Mouse (Mus musculus): ENCODE results near the gene Immp2l.

Gene Immp2l

GRCm38 (mm10) chr12:41047085-41047766 is 23.3 kb downstream of the Immp2l start:
- DNase-seq (ENCODE audit: low read depth, low spot score): no peak

GRCm38 (mm10) chr12:41050945-41051344 is 27.1 kb downstream of the Immp2l start:
- DNase-seq (ENCODE audit: low read depth, low spot score): no peak

GRCm38 (mm10) chr12:41052897-41053296 is 29.0 kb downstream of the Immp2l start:
- no peak for DNase-seq (ENCODE audit: low read depth, low spot score)

GRCm38 (mm10) chr12:41054006-41054791 is 30.3 kb downstream of the Immp2l start:
- DNase-seq (ENCODE audit: low read depth, low spot score): no peak

- DNase-seq (ENCODE audit: low read depth, low spot score): no peak
These were observed 32.1 kb downstream of the Immp2l start for GRCm38 (mm10) chr12:41055941-41056340.

GRCm38 (mm10) chr12:41063281-41063680 is 39.4 kb downstream of the Immp2l start:
- no peak for DNase-seq (ENCODE audit: low read depth, low spot score)

GRCm38 (mm10) chr12:41081843-41082242 is 58.0 kb downstream of the Immp2l start:
- no peak for DNase-seq (ENCODE audit: low read depth, low spot score)

- no peak for DNase-seq (ENCODE audit: low read depth, low spot score)
These were observed 60.6 kb downstream of the Immp2l start for GRCm38 (mm10) chr12:41084370-41085089.

GRCm38 (mm10) chr12:41089931-41090366 is 66.1 kb downstream of the Immp2l start:
- no peak for DNase-seq (ENCODE audit: low read depth, low spot score)

- DNase-seq (ENCODE audit: low read depth, low spot score): no peak
These were observed 66.9 kb downstream of the Immp2l start for GRCm38 (mm10) chr12:41090771-41091170.

- DNase-seq (ENCODE audit: low read depth, low spot score): no peak
These were observed 67.4 kb downstream of the Immp2l start for GRCm38 (mm10) chr12:41091316-41091715.

GRCm38 (mm10) chr12:41096045-41096444 is 72.2 kb downstream of the Immp2l start:
- DNase-seq (ENCODE audit: low read depth, low spot score): no peak

- DNase-seq (ENCODE audit: low read depth, low spot score): peak; percentile 38
These were observed 73.5 kb downstream of the Immp2l start for GRCm38 (mm10) chr12:41097406-41097805.

GRCm38 (mm10) chr12:41109011-41109410 is 85.1 kb downstream of the Immp2l start:
- no peak for DNase-seq (ENCODE audit: low read depth, low spot score)

GRCm38 (mm10) chr12:41111456-41111855 is 87.6 kb downstream of the Immp2l start:
- DNase-seq (ENCODE audit: low read depth, low spot score): peak; percentile 7

- no peak for DNase-seq (ENCODE audit: low read depth, low spot score)
These were observed 88.2 kb downstream of the Immp2l start for GRCm38 (mm10) chr12:41112137-41112536.

GRCm38 (mm10) chr12:41118358-41118757 is 94.5 kb downstream of the Immp2l start:
- DNase-seq (ENCODE audit: low read depth, low spot score): no peak

GRCm38 (mm10) chr12:41119657-41120056 is 95.8 kb downstream of the Immp2l start:
- no peak for DNase-seq (ENCODE audit: low read depth, low spot score)

GRCm38 (mm10) chr12:41123207-41123606 is 99.3 kb downstream of the Immp2l start:
- peak; percentile 3 for DNase-seq (ENCODE audit: low read depth, low spot score)

GRCm38 (mm10) chr12:41134885-41135284 is 111.0 kb downstream of the Immp2l start:
- no peak for DNase-seq (ENCODE audit: low read depth, low spot score)

- DNase-seq (ENCODE audit: low read depth, low spot score): no peak
These were observed 135.7 kb downstream of the Immp2l start for GRCm38 (mm10) chr12:41159543-41159942.

- peak; percentile 43 for DNase-seq (ENCODE audit: low read depth, low spot score)
These were observed 143.9 kb downstream of the Immp2l start for GRCm38 (mm10) chr12:41167802-41168201.

Measured in CD4-positive helper T cell, adult 2 months (primary cell).